Mouse (Mus musculus) midbrain, embryonic 10.5 days (tissue): Measurements from ENCODE around the gene Lypd6b. TPM values are rescaled to one million over a fixed set of nuclear protein-coding genes. Genes with fewer than 3 reads are reported as not detected.

Experiments used
- DNase-seq: peaks from one replicate; pipeline ENCODE4 v3.0.0-alpha.2; 2017; ENCODE audit warnings: low spot score
- H3K27ac ChIP-seq: fragments of 300-500 bp; sonication (generic); replicated peaks from 2 replicates; pipeline ENCODE4 v1.5.1; 2016; ENCODE audit warnings: mild to moderate bottlenecking
- H3K27me3 ChIP-seq: fragments of 300-500 bp; sonication (generic); 2 replicates; pipeline ENCODE4 v1.6.1; 2016; ENCODE audit warnings: low read depth, mild to moderate bottlenecking; ENCODE audit not compliant: poor library complexity, severe bottlenecking
- H3K36me3 ChIP-seq: fragments of 300-500 bp; sonication (generic); 2 replicates; pipeline ENCODE4 v1.6.1; 2016; ENCODE audit warnings: mild to moderate bottlenecking, moderate library complexity
- H3K4me1 ChIP-seq: fragments of 300-500 bp; sonication (generic); 2 replicates; pipeline ENCODE4 v1.6.1; 2016
- H3K4me3 ChIP-seq: fragments of 300-500 bp; sonication (generic); 2 replicates; pipeline ENCODE4 v1.5.1; 2016; ENCODE audit warnings: mild to moderate bottlenecking, moderate library complexity
- H3K9me3 ChIP-seq: fragments of 300-500 bp; sonication (generic); replicated peaks from 2 replicates; pipeline ENCODE4 v1.6.1; 2016; ENCODE audit warnings: mild to moderate bottlenecking
- WGBS: fragments of 180-500 bp; shearing (Covaris S2); methylation state at CpG from one replicate; pipeline ENCODE4 v1.1.7; 2016; 5-methylcytosine and 5-hydroxymethylcytosine counted together
- polyA plus RNA-seq: library from polyadenylated mRNA; unstranded; fragments of >200 nt; fragmentation: Nextera tagmentation; extraction: Ambion mirVana; gene quantifications from 2 replicates; pipeline ENCODE4 v1.2.1, GENCODE M21; 2016

Lypd6b gene
- polyA plus RNA-seq, 1 experiment from 2014 or later, result 0.93 TPM

- DNase-seq, result no peak
- Histone ChIP-seq H3K27me3 (no peaks in the 10 kb centered on the region), H3K36me3 (no peaks in the 10 kb centered on the region)
These were observed 209.7 kb downstream of the Lypd6b start for GRCm38 (mm10) chr2:49997216-49997615.

More at GRCm38 (mm10) chr2:49997216-49997615, 209.7 kb downstream of the Lypd6b start:
- H3K27ac ChIP-seq, result no peak overlapping the region
- WGBS, result 92% methylated on average over 1 of the region's 1 CpGs
- no peaks in the 10 kb centered on the region for H3K9me3 ChIP-seq
- no peaks in the 10 kb centered on the region for H3K4me1 ChIP-seq
- H3K4me3 ChIP-seq, result no peak overlapping the region

Other genes with a start within 250 kb of the Lypd6b start
- gene Kif5c, start 168.4 kb upstream of the Lypd6b start, polyA plus RNA-seq, result 37.3 and 59.0 TPM in 2 replicates